Mouse (Mus musculus): ENCODE data around the gene Nol12. TPM values are rescaled to one million over a fixed set of nuclear protein-coding genes. Genes with fewer than 3 reads are reported as not detected.
A peak's percentile ranks its signal among the peaks of the same experiment; 100 is the strongest.

Gene Nol12
- total RNA-seq (2014; fragmentation: Nextera tagmentation), result 13.2 and 25.6 TPM in 2 replicates
- total RNA-seq (2017), result 20.1 and 24.2 TPM in 2 replicates
- 15.9 and 16.7 TPM in 2 replicates for polyA plus RNA-seq (2012)

DNA sequence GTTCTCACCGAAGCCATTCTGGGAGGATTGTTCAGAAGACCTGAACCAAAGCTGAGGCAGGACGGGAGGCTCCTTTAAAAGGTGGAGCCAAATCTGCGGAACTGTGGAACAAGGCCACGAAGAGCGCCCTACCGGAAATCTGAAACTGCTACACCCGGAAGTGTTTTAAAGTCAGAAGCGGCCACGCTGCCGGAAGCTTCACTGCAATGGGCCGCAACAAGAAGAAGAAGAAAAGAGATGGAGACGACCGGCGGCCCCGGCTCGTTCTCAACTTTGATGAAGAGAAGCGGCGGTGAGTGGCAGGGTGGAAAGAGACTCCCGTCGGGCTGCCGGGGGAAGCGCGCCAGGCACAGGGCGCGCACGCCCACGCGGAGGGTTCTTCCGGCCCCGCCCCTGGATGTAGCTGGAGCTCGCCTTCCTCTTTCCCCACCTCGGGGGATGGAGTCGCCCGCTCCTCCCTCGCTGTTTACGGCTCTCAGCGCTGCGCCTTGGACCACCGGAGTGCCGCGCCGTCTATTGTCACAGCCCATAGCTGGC, at the start of gene Nol12:
Gene Nol12 (plus strand): TSS at position 150 of the 537 bp plus-strand sequence.
- no peak for TF ChIP-seq CTCF (IDR thresholded peaks at IDR 0.05; ENCODE audit: low read depth, low read length)
- no peak for TF ChIP-seq GATA2 (IDR thresholded peaks at IDR 0.05; ENCODE audit: borderline replicate concordance, low read depth, low read length)
- TF ChIP-seq POLR2AphosphoS5 (IDR thresholded peaks at IDR 0.05; ENCODE audit: insufficient replicate concordance, low read depth, low read length), result no peak
- no peak for TF ChIP-seq TAL1 (conservative IDR thresholded peaks at IDR 0.05; ENCODE audit: low read depth, low read length)
- no peak for TF ChIP-seq GATA1 (IDR thresholded peaks at IDR 0.05; ENCODE audit: borderline replicate concordance, low read length)
- H3K4me1 ChIP-seq (ENCODE audit: insufficient read depth, low read depth, low read length), result peaks cover 67% of the 10 kb centered on the region
- H3K4me3 ChIP-seq (ENCODE audit: low read depth, low read length), result peak within 1 kb of the TSS; percentile 82
- H3K36me3 ChIP-seq (replicated peaks), result peaks cover 56% of the 10 kb centered on the region
- no peaks in the 10 kb centered on the region; the same call in 1 of the 2 replicates for H3K27me3 ChIP-seq (ENCODE audit: insufficient read depth, low read length)
- ATAC-seq (ENCODE audit: extremely low read depth, insufficient number of reproducible peaks, low FRiP score, poor library complexity, severe bottlenecking) (peak; percentile 37), DNase-seq (ENCODE audit: low spot score) (peak; percentile 69)
- H3K9me3 ChIP-seq (replicated peaks), result no peaks in the 10 kb centered on the region

DNA sequence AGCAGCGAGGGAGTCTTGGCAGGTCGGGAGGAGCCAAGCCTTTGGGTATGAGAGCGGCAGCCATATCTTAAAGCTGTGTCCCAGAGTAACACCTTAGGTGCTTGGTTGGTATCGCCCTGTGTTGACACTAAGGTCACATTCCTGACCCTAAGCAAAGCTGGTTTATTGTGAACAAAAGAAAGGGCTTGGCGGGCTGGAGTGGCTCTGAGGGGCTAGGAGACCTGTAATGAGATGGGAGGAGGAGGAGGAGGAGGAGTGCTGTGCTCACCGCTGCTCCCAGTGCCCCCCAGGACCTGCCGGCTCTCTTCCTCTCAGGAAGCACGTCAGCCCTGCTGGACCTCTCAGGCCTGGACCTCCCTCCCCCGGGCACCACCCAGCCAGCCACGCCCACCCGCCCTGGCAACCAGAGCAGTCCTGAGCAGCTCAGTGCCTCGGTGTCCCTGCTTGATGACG, 45.3 kb upstream of the Nol12 start:
- no peak for ATAC-seq (ENCODE audit: extremely low read depth, insufficient number of reproducible peaks, low FRiP score, poor library complexity, severe bottlenecking)
- DNase-seq (ENCODE audit: low spot score), result no peak
- Histone ChIP-seq H3K4me3 (ENCODE audit: low read depth, low read length) (peak overlapping the region; percentile 63; the same call in 1 of the 2 replicates), H3K27me3 (ENCODE audit: insufficient read depth, low read length) (no peaks in the 10 kb centered on the region), H3K36me3 (replicated peaks) (peaks cover 98% of the 10 kb centered on the region), H3K9me3 (replicated peaks) (no peaks in the 10 kb centered on the region), H3K4me1 (ENCODE audit: insufficient read depth, low read depth, low read length) (peaks cover 75% of the 10 kb centered on the region)
- no peak for TF ChIP-seq TAL1 (conservative IDR thresholded peaks at IDR 0.05; ENCODE audit: low read depth, low read length)
- no peak for TF ChIP-seq CTCF (IDR thresholded peaks at IDR 0.05; ENCODE audit: low read depth, low read length)
- no peak for TF ChIP-seq GATA2 (IDR thresholded peaks at IDR 0.05; ENCODE audit: borderline replicate concordance, low read depth, low read length)
- no peak for TF ChIP-seq GATA1 (IDR thresholded peaks at IDR 0.05; ENCODE audit: borderline replicate concordance, low read length)

DNA sequence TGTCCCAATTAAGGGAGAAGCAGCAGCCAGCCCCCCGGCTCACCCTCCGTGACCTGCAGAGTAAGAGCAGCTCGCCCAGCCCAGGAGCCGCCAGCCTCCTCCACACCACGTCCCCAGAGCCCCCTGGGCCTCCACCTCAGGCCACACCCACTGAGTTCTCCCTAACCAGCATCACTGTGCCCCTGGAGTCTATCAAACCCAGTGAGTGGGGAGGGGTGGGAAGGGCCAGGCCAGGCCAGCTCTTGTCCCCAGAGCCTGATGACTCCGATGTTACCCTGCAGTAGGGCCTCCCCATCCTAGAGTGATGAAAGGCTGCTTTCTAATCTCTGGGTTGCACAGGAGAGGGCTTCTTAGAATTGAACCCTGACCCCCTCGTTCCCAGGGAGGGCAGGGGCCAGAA, 42.3 kb upstream of the Nol12 start:
- H3K27me3 ChIP-seq (ENCODE audit: insufficient read depth, low read length), result no peaks in the 10 kb centered on the region
- TF ChIP-seq POLR2AphosphoS5 (IDR thresholded peaks at IDR 0.05; ENCODE audit: insufficient replicate concordance, low read depth, low read length), result no peak
- TF ChIP-seq GATA2 (IDR thresholded peaks at IDR 0.05; ENCODE audit: borderline replicate concordance, low read depth, low read length), result no peak
- no peak for TF ChIP-seq CTCF (IDR thresholded peaks at IDR 0.05; ENCODE audit: low read depth, low read length)
- TF ChIP-seq TAL1 (conservative IDR thresholded peaks at IDR 0.05; ENCODE audit: low read depth, low read length), result no peak
- no peak for TF ChIP-seq GATA1 (IDR thresholded peaks at IDR 0.05; ENCODE audit: borderline replicate concordance, low read length)
- H3K4me1 ChIP-seq (ENCODE audit: insufficient read depth, low read depth, low read length), result peaks cover 99% of the 10 kb centered on the region
- DNase-seq (ENCODE audit: low spot score) (peak; percentile 52), ATAC-seq (ENCODE audit: extremely low read depth, insufficient number of reproducible peaks, low FRiP score, poor library complexity, severe bottlenecking) (0 out of 2 replicates have a peak, but pooled peaks have one; percentile 9)
- no peaks in the 10 kb centered on the region for H3K9me3 ChIP-seq (replicated peaks)
- H3K4me3 ChIP-seq (ENCODE audit: low read depth, low read length), result peak overlapping the region; percentile 68; the same call in 1 of the 2 replicates
- H3K36me3 ChIP-seq (replicated peaks), result peaks cover 90% of the 10 kb centered on the region

DNA sequence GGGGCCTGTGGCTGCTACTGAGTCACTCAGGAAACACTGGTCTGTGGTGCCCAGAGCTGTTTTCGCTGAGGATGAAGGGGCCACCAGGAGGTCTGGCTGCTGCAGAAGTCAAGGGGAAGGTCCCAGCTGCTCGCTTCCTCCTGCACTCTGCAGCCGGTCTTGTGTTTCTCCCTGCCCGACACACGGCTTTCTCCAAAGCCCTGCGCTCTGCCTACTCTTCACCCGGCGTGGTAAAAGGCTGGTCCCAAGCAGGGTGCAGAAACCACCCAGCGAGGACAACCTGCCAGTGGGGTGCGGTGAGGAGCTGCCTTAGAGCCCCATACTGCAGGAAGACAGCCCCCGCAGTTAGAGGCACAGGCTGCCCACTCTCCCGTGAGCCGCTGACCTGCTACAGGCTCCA, 40.0 kb upstream of the Nol12 start:
- Histone ChIP-seq H3K4me3 (ENCODE audit: low read depth, low read length) (peak overlapping the region; percentile 68; the same call in 1 of the 2 replicates), H3K9me3 (replicated peaks) (no peaks in the 10 kb centered on the region), H3K27me3 (ENCODE audit: insufficient read depth, low read length) (no peaks in the 10 kb centered on the region), H3K36me3 (replicated peaks) (peaks cover 67% of the 10 kb centered on the region), H3K4me1 (ENCODE audit: insufficient read depth, low read depth, low read length) (peaks cover 95% of the 10 kb centered on the region)
- no peak for TF ChIP-seq TAL1 (conservative IDR thresholded peaks at IDR 0.05; ENCODE audit: low read depth, low read length)
- no peak for TF ChIP-seq CTCF (IDR thresholded peaks at IDR 0.05; ENCODE audit: low read depth, low read length)
- TF ChIP-seq POLR2AphosphoS5 (IDR thresholded peaks at IDR 0.05; ENCODE audit: insufficient replicate concordance, low read depth, low read length), result no peak
- no peak for TF ChIP-seq GATA2 (IDR thresholded peaks at IDR 0.05; ENCODE audit: borderline replicate concordance, low read depth, low read length)
- TF ChIP-seq GATA1 (IDR thresholded peaks at IDR 0.05; ENCODE audit: borderline replicate concordance, low read length), result no peak
- DNase-seq (ENCODE audit: low spot score) (no peak), ATAC-seq (ENCODE audit: extremely low read depth, insufficient number of reproducible peaks, low FRiP score, poor library complexity, severe bottlenecking) (no peak)

DNA sequence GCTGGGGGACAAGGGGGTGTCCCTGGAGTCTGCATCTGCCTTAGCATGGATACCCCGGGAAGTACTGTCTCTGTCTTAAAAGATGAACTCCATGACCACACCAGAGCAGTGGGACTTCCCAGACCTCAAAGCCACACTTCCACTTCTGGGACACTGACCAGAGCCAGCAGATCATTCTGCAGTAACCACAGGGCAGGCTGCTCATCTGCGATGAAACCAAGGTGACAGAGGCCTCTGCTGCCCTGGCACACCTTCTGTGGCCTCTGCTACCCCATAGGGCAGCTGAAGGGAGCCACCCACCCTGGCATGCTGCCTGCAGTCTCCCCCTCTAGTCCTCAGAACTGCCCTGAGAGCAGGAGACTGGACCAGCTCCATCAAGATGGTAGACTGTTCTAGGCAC, 39.0 kb upstream of the Nol12 start:
- peaks cover 87% of the 10 kb centered on the region for H3K4me1 ChIP-seq (ENCODE audit: insufficient read depth, low read depth, low read length)
- peak overlapping the region; percentile 68; the same call in 1 of the 2 replicates for H3K4me3 ChIP-seq (ENCODE audit: low read depth, low read length)
- H3K36me3 ChIP-seq (replicated peaks), result peaks cover 61% of the 10 kb centered on the region
- H3K27me3 ChIP-seq (ENCODE audit: insufficient read depth, low read length), result no peaks in the 10 kb centered on the region
- no peaks in the 10 kb centered on the region for H3K9me3 ChIP-seq (replicated peaks)
- ATAC-seq (ENCODE audit: extremely low read depth, insufficient number of reproducible peaks, low FRiP score, poor library complexity, severe bottlenecking) (no peak; the same call in 1 of the 2 replicates), DNase-seq (ENCODE audit: low spot score) (no peak)
- no peak for TF ChIP-seq TAL1 (conservative IDR thresholded peaks at IDR 0.05; ENCODE audit: low read depth, low read length)
- no peak for TF ChIP-seq POLR2AphosphoS5 (IDR thresholded peaks at IDR 0.05; ENCODE audit: insufficient replicate concordance, low read depth, low read length)
- TF ChIP-seq GATA1 (IDR thresholded peaks at IDR 0.05; ENCODE audit: borderline replicate concordance, low read length), result no peak
- no peak for TF ChIP-seq CTCF (IDR thresholded peaks at IDR 0.05; ENCODE audit: low read depth, low read length)
- TF ChIP-seq GATA2 (IDR thresholded peaks at IDR 0.05; ENCODE audit: borderline replicate concordance, low read depth, low read length), result no peak

DNA sequence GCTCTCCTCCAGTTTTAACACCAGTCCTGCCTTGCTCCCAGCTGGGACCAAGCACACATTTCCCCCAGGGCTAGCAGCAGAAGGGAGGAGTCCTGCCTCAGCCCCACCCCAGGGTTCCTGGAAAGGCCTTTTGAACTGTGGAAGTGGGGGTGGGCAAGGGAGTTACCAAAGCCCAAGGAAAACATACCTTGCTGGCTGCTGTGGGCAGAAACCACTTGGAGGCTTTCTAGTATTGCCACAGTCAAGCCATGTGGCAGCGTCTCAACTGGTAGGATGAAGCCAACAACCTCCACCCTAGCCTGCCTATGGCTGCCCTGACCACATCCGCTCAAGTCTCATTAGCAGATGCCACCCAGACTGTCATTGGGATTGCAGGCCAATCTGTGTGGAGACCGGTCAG, 38.6 kb upstream of the Nol12 start:
- peak overlapping the region; percentile 68; the same call in 1 of the 2 replicates for H3K4me3 ChIP-seq (ENCODE audit: low read depth, low read length)
- peaks cover 61% of the 10 kb centered on the region for H3K36me3 ChIP-seq (replicated peaks)
- TF ChIP-seq POLR2AphosphoS5 (IDR thresholded peaks at IDR 0.05; ENCODE audit: insufficient replicate concordance, low read depth, low read length) (no peak), GATA2 (IDR thresholded peaks at IDR 0.05; ENCODE audit: borderline replicate concordance, low read depth, low read length) (no peak), CTCF (IDR thresholded peaks at IDR 0.05; ENCODE audit: low read depth, low read length) (no peak), TAL1 (conservative IDR thresholded peaks at IDR 0.05; ENCODE audit: low read depth, low read length) (no peak), GATA1 (IDR thresholded peaks at IDR 0.05; ENCODE audit: borderline replicate concordance, low read length) (no peak)
- peak; percentile 61 for DNase-seq (ENCODE audit: low spot score)
- peaks cover 87% of the 10 kb centered on the region for H3K4me1 ChIP-seq (ENCODE audit: insufficient read depth, low read depth, low read length)
- H3K27me3 ChIP-seq (ENCODE audit: insufficient read depth, low read length), result no peaks in the 10 kb centered on the region
- peak; percentile 5; the same call in 1 of the 2 replicates for ATAC-seq (ENCODE audit: extremely low read depth, insufficient number of reproducible peaks, low FRiP score, poor library complexity, severe bottlenecking)
- no peaks in the 10 kb centered on the region for H3K9me3 ChIP-seq (replicated peaks)

Data from G1E (cell line).